Mouse (Mus musculus) ES-E14 (cell line): ENCODE results near the gene Ints3.

Source experiments
- CHD2 ChIP-seq: IDR thresholded peaks from 2 replicates; pipeline ENCODE4 v1.6.1; 2014; ENCODE audit warnings: mild to moderate bottlenecking, low read depth, low read length, inconsistent platforms
- HCFC1 ChIP-seq: IDR thresholded peaks from 2 replicates; pipeline ENCODE4 v1.6.1; 2012; ENCODE audit warnings: low read length, inconsistent platforms, borderline replicate concordance; ENCODE audit not compliant: insufficient read depth
- MAFK ChIP-seq: IDR thresholded peaks from 2 replicates; pipeline ENCODE4 v1.6.1; 2014; ENCODE audit warnings: mild to moderate bottlenecking, low read depth, low read length, inconsistent platforms; ENCODE audit not compliant: insufficient read depth
- ZC3H11A ChIP-seq: IDR thresholded peaks from 2 replicates; pipeline ENCODE4 v1.6.1; 2012; ENCODE audit warnings: low read depth, mild to moderate bottlenecking, inconsistent platforms, low read length, borderline replicate concordance

- TF ChIP-seq CHD2 (no peak), MAFK (no peak), ZC3H11A (peak; percentile 80), HCFC1 (no peak)
Measured at GRCm38 (mm10) chr3:90412312-90413010, 21.0 kb downstream of the Ints3 start.
